Mouse (Mus musculus) intestine, postnatal 0 days (tissue): ENCODE measurements around the gene Abtb2. TPM values are rescaled to one million over a fixed set of nuclear protein-coding genes. Genes with fewer than 3 reads are reported as not detected.

Experiments
- ATAC-seq: fragments of 200-750 bp; cut with Nextera tagmentation; 2 replicates; pipeline ENCODE4 v1.8.0; 2017; ENCODE audit warnings: mild to moderate bottlenecking, moderate TSS enrichment, moderate library complexity
- H3K27ac ChIP-seq: fragments of 300-500 bp; sonication (generic); 2 replicates; pipeline ENCODE4 v1.5.1; 2014; ENCODE audit warnings: mild to moderate bottlenecking, low read depth, low read length, moderate library complexity
- H3K27me3 ChIP-seq: fragments of 300-500 bp; sonication (generic); replicated peaks from 2 replicates; pipeline ENCODE4 v1.6.1; 2014; ENCODE audit warnings: low read length, mixed read lengths; ENCODE audit not compliant: control insufficient read depth, insufficient read depth
- H3K36me3 ChIP-seq: fragments of 300-500 bp; sonication (generic); 2 replicates; pipeline ENCODE4 v1.6.1; 2014; ENCODE audit warnings: mild to moderate bottlenecking, moderate library complexity; ENCODE audit not compliant: control insufficient read depth, insufficient read depth
- H3K4me1 ChIP-seq: fragments of 300-500 bp; sonication (generic); replicated peaks from 2 replicates; pipeline ENCODE4 v1.6.1; 2014; ENCODE audit warnings: antibody characterized with exemption, low read length, mixed read lengths; ENCODE audit not compliant: control insufficient read depth, insufficient read depth
- H3K4me2 ChIP-seq: fragments of 300-500 bp; sonication (generic); replicated peaks from 2 replicates; pipeline ENCODE4 v1.6.1; 2014; ENCODE audit warnings: low read depth, mild to moderate bottlenecking, moderate library complexity
- H3K4me3 ChIP-seq: fragments of 300-500 bp; sonication (generic); 2 replicates; pipeline ENCODE4 v1.5.1; 2014; ENCODE audit warnings: low read depth, low read length
- H3K9ac ChIP-seq: fragments of 300-500 bp; sonication (generic); 2 replicates; pipeline ENCODE4 v1.6.1; 2014; ENCODE audit warnings: mild to moderate bottlenecking, low read depth, low read length
- H3K9me3 ChIP-seq: fragments of 300-500 bp; sonication (generic); 2 replicates; pipeline ENCODE4 v1.6.1; 2016; ENCODE audit warnings: mixed run types; ENCODE audit not compliant: control insufficient read depth
- CTCF ChIP-seq: sonication (generic); IDR thresholded peaks from 2 replicates; pipeline ENCODE4 v1.5.1; 2016; ENCODE audit warnings: low read depth, mild to moderate bottlenecking, control low read depth, antibody characterized with exemption, moderate library complexity
- WGBS: fragments of 180-500 bp; shearing (Covaris S2); extraction: QIAGEN DNeasy Blood & Tissue Kit; methylation state at CpG from one replicate; pipeline ENCODE4 v1.1.7; 2014; 5-methylcytosine and 5-hydroxymethylcytosine counted together
- polyA plus RNA-seq: library from polyadenylated mRNA; unstranded; fragments of >200 nt; fragmentation: Nextera tagmentation; extraction: Ambion mirVana; gene quantifications from 2 replicates; pipeline ENCODE4 v1.2.1, GENCODE M21; 2015

Gene Abtb2
- polyA plus RNA-seq, 1 experiment from 2014 or later, result 3.8 TPM

GRCm38 (mm10) chr2:103745481-103745880 is 179.4 kb downstream of the Abtb2 start:
- TF ChIP-seq CTCF, result no peak
- no peaks in the 10 kb centered on the region for H3K9me3 ChIP-seq
- no peak overlapping the region for H3K9ac ChIP-seq
- no peaks in the 10 kb centered on the region for H3K27me3 ChIP-seq
- no peak for ATAC-seq
- peaks cover 45% of the 10 kb centered on the region for H3K36me3 ChIP-seq
- H3K4me3 ChIP-seq, result no peak overlapping the region
- no peak overlapping the region for H3K27ac ChIP-seq
- WGBS, result 82% methylated on average over 5 of the region's 5 CpGs
- H3K4me1 ChIP-seq, result no peaks in the 10 kb centered on the region
- H3K4me2 ChIP-seq, result no peak overlapping the region

DNA sequence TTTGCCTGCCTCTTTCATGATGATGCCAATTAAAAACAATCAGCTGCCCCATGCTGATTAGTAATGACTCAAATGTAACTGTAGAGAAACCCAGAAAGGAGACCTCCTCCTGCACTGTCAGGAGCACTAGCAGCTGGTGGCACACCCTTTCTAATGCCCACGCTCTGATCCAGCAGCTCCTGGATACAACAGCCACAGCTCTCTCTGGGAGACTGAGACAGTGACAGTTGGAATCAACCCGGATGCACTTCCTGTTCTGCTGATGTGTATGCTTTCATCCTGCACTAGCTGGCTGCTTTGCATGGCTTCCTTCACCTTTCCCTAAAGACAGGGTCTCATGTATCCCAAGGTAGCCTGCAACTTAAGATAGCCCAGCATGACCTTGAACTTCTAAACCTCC is 180.0 kb downstream of the Abtb2 start:
- peaks cover 48% of the 10 kb centered on the region for H3K36me3 ChIP-seq
- no peak overlapping the region for H3K27ac ChIP-seq
- WGBS, result 64% methylated on average over 2 of the region's 2 CpGs

GRCm38 (mm10) chr2:103746761-103747160 is 180.7 kb downstream of the Abtb2 start:
- no peaks in the 10 kb centered on the region for H3K27me3 ChIP-seq
- H3K36me3 ChIP-seq, result peaks cover 51% of the 10 kb centered on the region
- H3K9ac ChIP-seq, result no peak overlapping the region
- no peak overlapping the region for H3K27ac ChIP-seq
- ATAC-seq, result no peak
- 59% methylated on average over 2 of the region's 2 CpGs for WGBS
- TF ChIP-seq CTCF, result no peak
- H3K4me2 ChIP-seq, result no peak overlapping the region
- H3K4me1 ChIP-seq, result no peaks in the 10 kb centered on the region
- H3K9me3 ChIP-seq, result no peaks in the 10 kb centered on the region
- H3K4me3 ChIP-seq, result no peak overlapping the region

More for the DNA sequence above, 180.0 kb downstream of the Abtb2 start:
- no peak for ATAC-seq
- Histone ChIP-seq H3K27me3 (no peaks in the 10 kb centered on the region), H3K4me1 (no peaks in the 10 kb centered on the region), H3K9me3 (no peaks in the 10 kb centered on the region), H3K4me2 (no peak overlapping the region), H3K9ac (no peak overlapping the region), H3K4me3 (no peak overlapping the region)
- TF ChIP-seq CTCF, result no peak

- Histone ChIP-seq H3K4me2 (no peak overlapping the region), H3K36me3 (peaks cover 50% of the 10 kb centered on the region), H3K9ac (no peak overlapping the region), H3K4me1 (no peaks in the 10 kb centered on the region), H3K9me3 (no peaks in the 10 kb centered on the region), H3K27ac (no peak overlapping the region), H3K4me3 (no peak overlapping the region), H3K27me3 (no peaks in the 10 kb centered on the region)
- TF ChIP-seq CTCF, result no peak
- no peak for ATAC-seq
- WGBS, result 88% methylated on average over 9 of the region's 9 CpGs
Measured at GRCm38 (mm10) chr2:103747891-103748290, 181.8 kb downstream of the Abtb2 start.

- Histone ChIP-seq H3K4me3 (no peak overlapping the region), H3K9me3 (no peaks in the 10 kb centered on the region), H3K27ac (0 out of 2 replicates have a peak overlapping the region, but pooled peaks have one; percentile 3), H3K9ac (no peak overlapping the region), H3K27me3 (no peaks in the 10 kb centered on the region), H3K36me3 (peaks cover 54% of the 10 kb centered on the region), H3K4me2 (no peak overlapping the region), H3K4me1 (no peaks in the 10 kb centered on the region)
- WGBS, result 46% methylated on average over 3 of the region's 3 CpGs
- TF ChIP-seq CTCF, result no peak
- ATAC-seq, result peak; percentile 75
Measured at GRCm38 (mm10) chr2:103749091-103749490, 183.0 kb downstream of the Abtb2 start.

DNA sequence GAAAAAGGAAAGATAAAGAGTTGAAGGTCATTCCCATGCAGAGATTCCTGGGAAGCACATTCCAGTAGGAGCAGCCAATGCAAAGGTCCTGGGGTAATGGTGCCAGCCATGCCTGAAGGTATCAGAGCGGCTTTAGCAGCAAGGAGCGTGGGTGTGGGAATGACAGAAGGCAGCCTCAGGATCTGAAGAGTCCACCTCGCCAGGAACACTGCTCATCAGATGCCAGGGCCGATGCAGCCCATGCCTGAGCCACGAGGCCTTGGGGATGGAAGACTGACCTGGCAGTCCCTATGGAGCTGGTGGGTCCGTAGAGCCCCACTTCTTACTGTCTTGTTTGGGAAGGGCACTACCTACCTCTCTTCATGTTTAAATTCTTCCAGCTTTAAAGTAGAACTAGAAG is 185.7 kb downstream of the Abtb2 start:
- Histone ChIP-seq H3K9me3 (no peaks in the 10 kb centered on the region), H3K4me2 (no peak overlapping the region), H3K27me3 (no peaks in the 10 kb centered on the region), H3K36me3 (peaks cover 56% of the 10 kb centered on the region), H3K9ac (no peak overlapping the region), H3K4me1 (no peaks in the 10 kb centered on the region), H3K4me3 (no peak overlapping the region), H3K27ac (no peak overlapping the region)
- WGBS, result 96% methylated on average over 6 of the region's 6 CpGs
- ATAC-seq, result no peak
- no peak for TF ChIP-seq CTCF

GRCm38 (mm10) chr2:103754614-103755013 is 188.5 kb downstream of the Abtb2 start:
- H3K4me3 ChIP-seq, result no peak overlapping the region
- no peaks in the 10 kb centered on the region for H3K4me1 ChIP-seq
- no peak overlapping the region for H3K9ac ChIP-seq
- H3K27me3 ChIP-seq, result no peaks in the 10 kb centered on the region
- peaks cover 44% of the 10 kb centered on the region for H3K36me3 ChIP-seq
- 77% methylated on average over 3 of the region's 3 CpGs for WGBS
- no peak for ATAC-seq
- H3K27ac ChIP-seq, result no peak overlapping the region
- H3K4me2 ChIP-seq, result no peak overlapping the region
- TF ChIP-seq CTCF, result no peak
- H3K9me3 ChIP-seq, result no peaks in the 10 kb centered on the region
